Mouse (Mus musculus) bone marrow macrophage, adult 2 months (primary cell): ENCODE measurements at regions not wholly inside any gene's neighbourhood (a gene's known extent, or its start where the extent isn't known, plus 50 kb on each side); places are given as distances from the start of the nearest gene placed in this dataset.

Source experiments
- CTCF ChIP-seq: IDR thresholded peaks from 2 replicates; pipeline ENCODE4 v1.5.1; 2012; ENCODE audit warnings: low read depth, mild to moderate bottlenecking, low read length, moderate library complexity
- POLR2A ChIP-seq: IDR thresholded peaks from 2 replicates; pipeline ENCODE4 v1.6.1; 2012; ENCODE audit warnings: mild to moderate bottlenecking, low read depth, low read length, borderline replicate concordance

- TF ChIP-seq CTCF (no peak), POLR2A (no peak)
These were observed 1239.3 kb upstream of the A1bg start for GRCm38 (mm10) chr15:62161975-62162647.
